Mouse (Mus musculus) liver, adult 2 months (tissue): ENCODE results near the gene Fzd4.

ENCODE experiments used
- CTCF ChIP-seq: fragments of 200-500 bp; IDR thresholded peaks from 2 replicates; pipeline ENCODE4 v1.5.1; 2011; ENCODE audit warnings: low read depth, low read length, control low read depth
- POLR2A ChIP-seq: fragments of 200-500 bp; IDR thresholded peaks from 2 replicates; pipeline ENCODE4 v1.6.1; 2011; ENCODE audit warnings: low read length, control low read depth; ENCODE audit not compliant: insufficient read depth; ENCODE audit errors: extremely low read depth

DNA sequence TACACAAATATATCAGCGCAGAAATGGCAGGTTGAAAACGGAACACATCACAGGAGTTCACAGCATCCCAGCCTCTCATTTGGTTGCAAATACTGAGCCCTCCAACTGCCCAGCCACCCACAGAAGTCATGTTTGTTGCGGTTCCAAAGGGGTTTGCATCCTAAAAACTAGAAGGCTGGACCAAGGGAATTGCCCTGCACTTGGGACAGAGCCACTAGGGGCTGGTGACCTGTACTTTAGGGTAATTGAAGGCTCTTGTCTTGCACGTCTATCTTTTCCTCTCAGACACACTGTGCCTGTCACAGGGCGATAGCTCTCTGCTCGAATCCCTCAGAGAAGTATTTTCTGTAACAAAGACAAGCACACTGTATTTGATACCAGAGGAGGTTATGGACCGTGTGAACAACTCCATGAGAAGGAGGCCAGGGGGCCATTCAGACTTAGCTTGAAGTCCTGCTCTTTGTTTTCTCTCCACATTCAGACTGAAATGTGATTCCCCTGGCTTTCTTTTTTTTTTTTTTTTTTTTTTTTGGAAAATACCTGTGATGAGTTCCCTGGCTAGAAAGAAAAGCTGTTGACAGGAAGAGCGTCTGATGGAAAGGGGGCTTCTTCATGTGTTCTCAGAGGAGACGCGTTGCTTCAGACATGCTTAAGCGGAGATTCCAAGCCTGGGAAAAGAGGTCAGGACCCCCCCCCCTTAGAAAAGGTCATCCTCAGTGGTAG lies 2.9 kb upstream of the Fzd4 start:
- no peak for TF ChIP-seq POLR2A
- no peak for TF ChIP-seq CTCF
